Mouse (Mus musculus): ENCODE results near the gene Vcam1. TPM values are rescaled to one million over a fixed set of nuclear protein-coding genes. Genes with fewer than 3 reads are reported as not detected.

Gene Vcam1
- polyA plus RNA-seq, 1 experiment from 2014 or later, result 7.2 TPM

GRCm38 (mm10) chr3:116122696-116123095 lies 6.8 kb downstream of the Vcam1 start:
- H3K9me3 ChIP-seq (ENCODE audit: control insufficient read depth), result no peaks in the 10 kb centered on the region
- H3K27ac ChIP-seq (ENCODE audit: low read depth, low read length), result no peak overlapping the region
- no peak for TF ChIP-seq CTCF (IDR thresholded peaks at IDR 0.05; ENCODE audit: low read depth)
- H3K36me3 ChIP-seq (ENCODE audit: control insufficient read depth, insufficient read depth), result no peaks in the 10 kb centered on the region
- no peak overlapping the region for H3K4me2 ChIP-seq (replicated peaks; ENCODE audit: low read depth)
- 82% methylated on average over 4 of the region's 4 CpGs for WGBS
- H3K4me1 ChIP-seq (replicated peaks; ENCODE audit: control insufficient read depth, insufficient read depth, low read length), result no peaks in the 10 kb centered on the region
- no peak for ATAC-seq
- H3K4me3 ChIP-seq (ENCODE audit: low read depth, low read length), result no peak overlapping the region
- H3K27me3 ChIP-seq (replicated peaks; ENCODE audit: control insufficient read depth, insufficient read depth, low read length), result no peaks in the 10 kb centered on the region
- no peak overlapping the region for H3K9ac ChIP-seq (ENCODE audit: low read depth, low read length)

DNA sequence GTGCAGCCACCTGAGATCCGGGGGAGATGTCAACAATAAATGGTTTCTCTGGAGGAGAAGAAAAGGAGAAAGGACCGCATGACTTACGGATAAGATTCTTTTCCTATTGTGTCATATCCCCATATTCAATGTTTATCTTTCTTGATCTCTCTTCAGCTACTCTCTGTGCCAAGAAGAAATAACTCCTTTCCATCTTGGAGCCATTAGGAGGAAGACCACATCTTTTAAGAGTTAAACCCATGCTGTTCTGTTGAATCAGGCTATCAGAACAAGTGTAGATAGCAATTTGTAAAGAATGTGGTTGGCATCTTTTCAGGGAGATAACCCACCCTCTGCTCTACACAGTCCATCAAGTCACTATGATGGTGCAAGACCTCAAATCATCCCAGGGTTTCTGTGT lies 8.5 kb downstream of the Vcam1 start:
- Histone ChIP-seq H3K27ac (ENCODE audit: low read depth, low read length) (no peak overlapping the region), H3K27me3 (replicated peaks; ENCODE audit: control insufficient read depth, insufficient read depth, low read length) (no peaks in the 10 kb centered on the region), H3K4me2 (replicated peaks; ENCODE audit: low read depth) (no peak overlapping the region), H3K9me3 (ENCODE audit: control insufficient read depth) (no peaks in the 10 kb centered on the region), H3K9ac (ENCODE audit: low read depth, low read length) (no peak overlapping the region), H3K4me1 (replicated peaks; ENCODE audit: control insufficient read depth, insufficient read depth, low read length) (no peaks in the 10 kb centered on the region), H3K36me3 (ENCODE audit: control insufficient read depth, insufficient read depth) (no peaks in the 10 kb centered on the region), H3K4me3 (ENCODE audit: low read depth, low read length) (no peak overlapping the region)
- ATAC-seq, result no peak
- 61% methylated on average over 3 of the region's 3 CpGs for WGBS
- TF ChIP-seq CTCF (IDR thresholded peaks at IDR 0.05; ENCODE audit: low read depth), result no peak

DNA sequence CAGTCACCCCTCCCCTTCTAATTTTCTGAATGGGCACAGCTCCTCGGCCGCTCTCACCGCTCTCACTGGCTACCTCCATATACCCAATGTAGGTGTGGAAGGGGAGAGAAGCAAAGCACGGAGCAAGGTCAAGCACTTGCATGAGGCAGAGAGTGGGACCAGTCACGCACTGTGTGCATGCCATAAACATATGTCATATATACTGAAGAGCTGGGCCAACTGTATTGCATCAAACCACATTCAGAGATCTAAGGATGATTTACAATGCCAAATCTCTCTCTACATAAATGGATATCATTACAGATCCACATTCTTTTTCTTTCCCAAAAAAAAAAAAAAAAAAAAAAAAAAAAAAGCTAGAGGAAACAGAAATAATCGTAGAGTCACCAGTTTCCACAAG lies 9.1 kb downstream of the Vcam1 start:
- Histone ChIP-seq H3K9ac (ENCODE audit: low read depth, low read length) (no peak overlapping the region), H3K9me3 (ENCODE audit: control insufficient read depth) (no peaks in the 10 kb centered on the region), H3K27me3 (replicated peaks; ENCODE audit: control insufficient read depth, insufficient read depth, low read length) (no peaks in the 10 kb centered on the region), H3K4me1 (replicated peaks; ENCODE audit: control insufficient read depth, insufficient read depth, low read length) (no peaks in the 10 kb centered on the region), H3K36me3 (ENCODE audit: control insufficient read depth, insufficient read depth) (no peaks in the 10 kb centered on the region), H3K4me3 (ENCODE audit: low read depth, low read length) (no peak overlapping the region), H3K27ac (ENCODE audit: low read depth, low read length) (no peak overlapping the region), H3K4me2 (replicated peaks; ENCODE audit: low read depth) (no peak overlapping the region)
- no peak for ATAC-seq
- no peak for TF ChIP-seq CTCF (IDR thresholded peaks at IDR 0.05; ENCODE audit: low read depth)
- 88% methylated on average over 6 of the region's 6 CpGs for WGBS

DNA sequence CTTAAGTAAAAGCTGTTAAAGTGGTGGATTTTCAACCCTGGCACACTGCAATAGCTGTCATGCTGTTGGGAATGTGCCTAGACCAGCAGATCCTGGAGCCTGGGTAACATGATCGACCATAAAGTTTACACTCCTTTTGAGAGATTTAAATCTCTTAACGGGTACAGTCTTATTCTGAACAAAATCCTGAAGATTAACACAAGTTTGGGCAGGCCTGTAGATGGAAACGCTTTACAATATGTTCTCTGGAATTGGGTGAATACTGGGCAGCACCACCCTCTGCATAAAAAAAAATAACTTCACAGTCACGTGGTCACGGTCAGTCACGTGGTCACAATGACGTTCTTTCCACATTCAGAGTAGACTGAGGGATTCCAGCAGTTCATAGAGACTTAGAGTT lies 10.3 kb downstream of the Vcam1 start:
- WGBS, result 85% methylated on average over 7 of the region's 7 CpGs
- Histone ChIP-seq H3K4me1 (replicated peaks; ENCODE audit: control insufficient read depth, insufficient read depth, low read length) (no peaks in the 10 kb centered on the region), H3K4me3 (ENCODE audit: low read depth, low read length) (no peak overlapping the region), H3K9ac (ENCODE audit: low read depth, low read length) (no peak overlapping the region), H3K9me3 (ENCODE audit: control insufficient read depth) (no peaks in the 10 kb centered on the region), H3K4me2 (replicated peaks; ENCODE audit: low read depth) (no peak overlapping the region), H3K36me3 (ENCODE audit: control insufficient read depth, insufficient read depth) (no peaks in the 10 kb centered on the region), H3K27me3 (replicated peaks; ENCODE audit: control insufficient read depth, insufficient read depth, low read length) (no peaks in the 10 kb centered on the region), H3K27ac (ENCODE audit: low read depth, low read length) (no peak overlapping the region)
- no peak for TF ChIP-seq CTCF (IDR thresholded peaks at IDR 0.05; ENCODE audit: low read depth)
- ATAC-seq, result no peak

- Histone ChIP-seq H3K27me3 (replicated peaks; ENCODE audit: control insufficient read depth, insufficient read depth, low read length) (no peaks in the 10 kb centered on the region), H3K4me3 (ENCODE audit: low read depth, low read length) (no peak overlapping the region), H3K4me2 (replicated peaks; ENCODE audit: low read depth) (no peak overlapping the region), H3K27ac (ENCODE audit: low read depth, low read length) (no peak overlapping the region), H3K36me3 (ENCODE audit: control insufficient read depth, insufficient read depth) (no peaks in the 10 kb centered on the region), H3K9ac (ENCODE audit: low read depth, low read length) (no peak overlapping the region), H3K4me1 (replicated peaks; ENCODE audit: control insufficient read depth, insufficient read depth, low read length) (no peaks in the 10 kb centered on the region), H3K9me3 (ENCODE audit: control insufficient read depth) (no peaks in the 10 kb centered on the region)
- TF ChIP-seq CTCF (IDR thresholded peaks at IDR 0.05; ENCODE audit: low read depth), result no peak
- 48% methylated on average over 4 of the region's 4 CpGs for WGBS
- no peak for ATAC-seq
Observed at GRCm38 (mm10) chr3:116117046-116117445, 12.4 kb downstream of the Vcam1 start.

DNA sequence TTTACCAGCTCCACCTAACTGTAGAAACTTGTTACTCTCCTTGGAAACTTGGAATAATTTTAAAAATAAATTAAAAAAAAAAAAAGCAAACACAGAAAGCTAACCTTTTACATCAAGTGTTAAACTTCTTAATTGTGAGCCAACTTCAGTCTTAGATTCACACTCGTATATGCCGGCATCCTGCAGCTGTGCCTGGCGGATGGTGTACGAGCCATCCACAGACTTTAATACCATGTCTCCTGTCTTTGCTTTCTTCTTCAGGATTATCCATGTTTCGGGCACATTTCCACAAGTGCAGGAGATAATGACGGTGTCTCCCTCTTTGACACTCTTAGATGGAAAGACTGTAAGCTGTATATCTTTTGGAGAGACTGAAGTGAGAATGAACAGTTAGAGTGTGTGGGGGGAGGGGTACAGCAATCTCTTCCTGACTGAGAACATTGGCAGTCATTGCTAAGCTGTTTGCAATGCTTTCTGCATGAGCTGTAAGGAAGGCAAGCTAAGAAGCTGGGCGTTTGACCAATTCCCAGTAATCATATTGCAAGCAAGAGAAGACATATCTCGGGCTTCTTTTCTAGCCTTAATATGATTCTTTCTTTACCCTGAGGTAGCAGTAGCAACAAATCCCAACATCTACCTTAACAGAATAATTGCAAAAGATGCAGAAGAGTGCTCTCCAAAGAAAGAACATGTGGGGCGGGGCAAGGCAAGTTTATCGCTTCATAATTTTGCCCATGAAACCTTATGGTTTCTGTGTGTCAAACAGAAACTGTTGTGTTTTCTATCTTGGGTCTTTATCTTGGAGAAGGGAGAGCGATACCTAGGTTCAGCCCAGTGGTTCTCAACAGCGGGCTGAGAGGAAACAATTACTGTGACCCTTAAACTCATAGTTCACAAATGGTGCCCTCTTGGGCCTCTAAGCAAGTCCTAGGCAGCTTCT lies 15.0 kb downstream of the Vcam1 start:
- 67% methylated on average over 12 of the region's 12 CpGs for WGBS
- no peaks in the 10 kb centered on the region for H3K36me3 ChIP-seq (ENCODE audit: control insufficient read depth, insufficient read depth)
- no peak overlapping the region for H3K9ac ChIP-seq (ENCODE audit: low read depth, low read length)
- no peak overlapping the region for H3K4me2 ChIP-seq (replicated peaks; ENCODE audit: low read depth)
- no peaks in the 10 kb centered on the region for H3K4me1 ChIP-seq (replicated peaks; ENCODE audit: control insufficient read depth, insufficient read depth, low read length)
- H3K27ac ChIP-seq (ENCODE audit: low read depth, low read length), result no peak overlapping the region
- no peaks in the 10 kb centered on the region for H3K27me3 ChIP-seq (replicated peaks; ENCODE audit: control insufficient read depth, insufficient read depth, low read length)
- no peaks in the 10 kb centered on the region for H3K9me3 ChIP-seq (ENCODE audit: control insufficient read depth)
- no peak for ATAC-seq
- H3K4me3 ChIP-seq (ENCODE audit: low read depth, low read length), result no peak overlapping the region
- TF ChIP-seq CTCF (IDR thresholded peaks at IDR 0.05; ENCODE audit: low read depth), result no peak

Measured in intestine, postnatal 0 days (tissue).